In genomic region chr19:41980819-41981594, GRCm38 (mm10) we compare ENCODE assay signal across 8 mouse cellular contexts. TPM values are rescaled to one million over a fixed set of nuclear protein-coding genes. Genes with fewer than 3 reads are reported as not detected.
DNase-seq lines count a peak whose midpoint lies in the region; ATAC-seq lines count a peak whose summit lies in the region.

TSS of gene Mms19 (minus strand) at chr19:41981157.

- H3K36me3 ChIP-seq in hindbrain, embryonic 11.5 days (ENCODE audit: control insufficient read depth, insufficient read depth, low read length): no peaks in the 10 kb centered on the region

- H3K4me2 ChIP-seq in hindbrain, embryonic 11.5 days (replicated peaks; ENCODE audit: low read depth, low read length): peak within 1 kb of the TSS; percentile 100

- peak within 1 kb of the TSS; percentile 74 for H3K9ac ChIP-seq in hindbrain, embryonic 11.5 days (ENCODE audit: low read depth, low read length)

- ATAC-seq in hindbrain, embryonic 11.5 days (ENCODE audit: low FRiP score): peak; percentile 98

- WGBS in hindbrain, embryonic 11.5 days: under 1% methylated on average over 60 of the region's 68 CpGs

- H3K9me3 ChIP-seq in hindbrain, embryonic 11.5 days (ENCODE audit: control insufficient read depth, low read length): no peaks in the 10 kb centered on the region

- H3K27me3 ChIP-seq in hindbrain, embryonic 11.5 days (ENCODE audit: control insufficient read depth, insufficient read depth, low read length): no peaks in the 10 kb centered on the region; the same call in 1 of the 2 replicates

- DNase-seq in MN1 (ENCODE audit: low spot score): peak; percentile 97
- DNase-seq in cerebellum, adult 9-10 months: peak; percentile 99
- peak; percentile 99 for DNase-seq in frontal cortex, adult 2 months (ENCODE audit: extremely low spot score in 1 of 2, low spot score in 1 of 2)
- DNase-seq in hindbrain, embryonic 11.5 days (ENCODE audit: low spot score): peak; percentile 100
- DNase-seq in layer of hippocampus, postnatal 10 days (ENCODE audit: low spot score in 2 of 2): peak; percentile 98 to 99
- peak; percentile 100 for DNase-seq in lung, postnatal 10 days
- peak; percentile 99 for DNase-seq in ovary, postnatal 36 days (ENCODE audit: low spot score)
- DNase-seq in thymus, postnatal 25 days: peak; percentile 99

- H3K27ac ChIP-seq in hindbrain, embryonic 11.5 days (ENCODE audit: low read depth, low read length): peak within 1 kb of the TSS; percentile 54

- H3K4me3 ChIP-seq in hindbrain, embryonic 11.5 days (ENCODE audit: low read depth, low read length): peak within 1 kb of the TSS; percentile 83

- no peaks in the 10 kb centered on the region; the same call in 1 of the 2 replicates for H3K4me1 ChIP-seq in hindbrain, embryonic 11.5 days (replicated peaks; ENCODE audit: control insufficient read depth, insufficient read depth, low read length)

RNA-seq across cellular contexts. Expression of gene Mms19, which starts in this region (rescaled TPM):
- polyA plus RNA-seq in frontal cortex, adult 2 months (2012; rRNA removed): 56.3 and 61.7 TPM in 2 replicates
- polyA plus RNA-seq in hindbrain, embryonic 11.5 days (2014; fragmentation: Nextera tagmentation; extraction: Ambion mirVana): 32.5 and 32.6 TPM in 2 replicates
- 10 to 100 TPM; 28.9 to 35.2 TPM for total RNA-seq in layer of hippocampus, postnatal 10 days (2021)

Comparison
In these comparisons a context has a peak if more than half of its experiments do, and no peak if none do; other contexts are left out.
1. Peak in every context shown above with its lines: DNase-seq, ATAC-seq, H3K4me3 ChIP-seq and H3K27ac ChIP-seq.